ENCODE assay signal across 9 mouse cellular contexts in the genomic region with DNA sequence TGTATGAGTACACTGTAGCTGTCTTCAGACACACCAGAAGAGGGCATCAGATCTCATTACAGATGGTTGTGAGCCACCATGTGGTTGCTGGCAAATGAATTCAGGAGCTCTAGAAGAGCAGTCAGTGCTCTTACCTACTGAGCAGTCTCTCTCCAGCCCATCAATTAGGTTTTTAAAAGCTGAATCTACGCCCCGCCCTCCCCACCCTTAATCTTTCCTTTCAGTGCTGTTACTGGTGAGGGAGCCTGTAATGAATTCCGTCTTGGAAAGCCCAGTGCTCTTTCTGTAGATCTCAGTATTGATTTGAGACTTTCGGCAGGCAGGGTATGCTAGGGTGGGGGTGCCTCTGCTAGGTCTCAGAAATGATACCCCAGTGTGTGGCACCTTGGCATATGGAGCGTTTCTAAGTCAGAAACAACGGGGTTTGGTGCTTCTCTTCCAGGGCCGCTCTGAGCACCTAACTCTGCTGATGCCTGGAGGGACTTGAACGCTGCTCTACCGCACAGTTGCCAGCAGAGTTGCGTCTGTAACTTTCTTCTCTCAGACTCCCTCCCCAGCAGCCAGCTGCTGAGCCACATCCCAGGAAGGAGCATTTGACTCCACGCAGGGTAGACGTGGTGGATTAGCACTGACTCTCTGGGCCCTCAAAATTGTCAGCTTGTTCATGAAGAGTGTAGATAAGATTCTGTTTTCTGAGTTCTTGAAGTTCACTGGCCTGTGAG. TPM values are rescaled to one million over a fixed set of nuclear protein-coding genes. Genes with fewer than 3 reads are reported as not detected.
DNase-seq lines count a peak whose midpoint lies in the region; ATAC-seq and TF ChIP-seq lines count a peak whose summit lies in the region.
"Had no signal": no experiment of that assay in that cellular context is flagged by ENCODE, and none has a peak within 500 bp of the region (broad histone marks: within the 10 kb centered on the region; RNA-seq: fewer than 3 reads in every experiment).

No protein-coding gene starts in this region.

- TF ChIP-seq CTCF in intestine, postnatal 0 days (IDR thresholded peaks at IDR 0.05; ENCODE audit: low read depth) = no peak
- no peak for TF ChIP-seq CTCF in olfactory bulb, adult 2 months (IDR thresholded peaks at IDR 0.05; ENCODE audit: insufficient read depth, low read depth, low read length)

- no peak for TF ChIP-seq POLR2A in olfactory bulb, adult 2 months (IDR thresholded peaks at IDR 0.05; ENCODE audit: insufficient read depth, low read depth, low read length)

- H3K9ac ChIP-seq in lung, embryonic 16.5 days (ENCODE audit: low read length) = peak overlapping the region; percentile 44
- no peak overlapping the region for H3K9ac ChIP-seq in forebrain, embryonic 12.5 days
- no peak overlapping the region for H3K9ac ChIP-seq in intestine, postnatal 0 days (ENCODE audit: low read depth, low read length)

- ATAC-seq in lung, embryonic 16.5 days (ENCODE audit: low read depth) = peak; percentile 41
- peak; percentile 60 for ATAC-seq in forebrain, embryonic 12.5 days (ENCODE audit: low FRiP score)
- ATAC-seq in intestine, postnatal 0 days = peak; percentile 52

- no peaks in the 10 kb centered on the region for H3K36me3 ChIP-seq in lung, embryonic 16.5 days (ENCODE audit: control insufficient read depth, insufficient read depth, low read length)
- H3K36me3 ChIP-seq in forebrain, embryonic 12.5 days (replicated peaks) = peaks cover 5% of the 10 kb centered on the region; the same call in 1 of the 2 replicates
- H3K36me3 ChIP-seq in intestine, postnatal 0 days (ENCODE audit: control insufficient read depth, insufficient read depth) = peaks cover 6% of the 10 kb centered on the region; the same call in 1 of the 2 replicates

- 31% methylated on average over 12 of the region's 12 CpGs for WGBS in lung, embryonic 16.5 days
- 6% methylated on average over 12 of the region's 12 CpGs for WGBS in forebrain, embryonic 12.5 days
- WGBS in intestine, postnatal 0 days = 43% methylated on average over 12 of the region's 12 CpGs
- 26% methylated on average over 12 of the region's 12 CpGs for WGBS in olfactory bulb, adult 2 months

- intact Hi-C loops in left cerebral cortex, postnatal 36 days (cut with DNase I) = no loop called here

- no peaks in the 10 kb centered on the region; the same call in 1 of the 2 replicates for H3K9me3 ChIP-seq in lung, embryonic 16.5 days (ENCODE audit: control insufficient read depth, low read length)
- no peaks in the 10 kb centered on the region for H3K9me3 ChIP-seq in forebrain, embryonic 12.5 days
- no peaks in the 10 kb centered on the region for H3K9me3 ChIP-seq in intestine, postnatal 0 days (ENCODE audit: control insufficient read depth)

- peak overlapping the region; percentile 27 for H3K4me2 ChIP-seq in lung, embryonic 16.5 days (ENCODE audit: low read depth, low read length)
- peak overlapping the region; percentile 24 for H3K4me2 ChIP-seq in forebrain, embryonic 12.5 days
- no peak overlapping the region for H3K4me2 ChIP-seq in intestine, postnatal 0 days (replicated peaks; ENCODE audit: low read depth)

- no peaks in the 10 kb centered on the region for H3K27me3 ChIP-seq in lung, embryonic 16.5 days (ENCODE audit: control insufficient read depth, insufficient read depth, low read depth, low read length)
- no peaks in the 10 kb centered on the region for H3K27me3 ChIP-seq in forebrain, embryonic 12.5 days
- no peaks in the 10 kb centered on the region for H3K27me3 ChIP-seq in intestine, postnatal 0 days (replicated peaks; ENCODE audit: control insufficient read depth, insufficient read depth, low read length)

- peaks cover 40% of the 10 kb centered on the region for H3K4me1 ChIP-seq in lung, embryonic 16.5 days (replicated peaks; ENCODE audit: control insufficient read depth, insufficient read depth, low read length)
- H3K4me1 ChIP-seq in forebrain, embryonic 12.5 days = peaks cover 40% of the 10 kb centered on the region
- peaks cover 3% of the 10 kb centered on the region; the same call in 1 of the 2 replicates for H3K4me1 ChIP-seq in intestine, postnatal 0 days (replicated peaks; ENCODE audit: control insufficient read depth, insufficient read depth, low read length)
- H3K4me1 ChIP-seq in olfactory bulb, adult 2 months (ENCODE audit: control insufficient read depth, insufficient read depth, low read length) = peaks cover 37% of the 10 kb centered on the region

- H3K27ac ChIP-seq in lung, embryonic 16.5 days (ENCODE audit: low read length) = peak overlapping the region; percentile 90
- peak overlapping the region; percentile 85 for H3K27ac ChIP-seq in forebrain, embryonic 12.5 days
- peak overlapping the region; percentile 3; the same call in 1 of the 2 replicates for H3K27ac ChIP-seq in intestine, postnatal 0 days (ENCODE audit: low read depth, low read length)
- peak overlapping the region; percentile 63; the same call in 1 of the 2 replicates for H3K27ac ChIP-seq in olfactory bulb, adult 2 months (ENCODE audit: insufficient read depth, low read depth, low read length)

- H3K4me3 ChIP-seq in lung, embryonic 16.5 days (ENCODE audit: low read length) = no peak overlapping the region
- no peak overlapping the region for H3K4me3 ChIP-seq in forebrain, embryonic 12.5 days (replicated peaks)
- no peak overlapping the region for H3K4me3 ChIP-seq in intestine, postnatal 0 days (ENCODE audit: low read depth, low read length)
- H3K4me3 ChIP-seq in olfactory bulb, adult 2 months (ENCODE audit: insufficient read depth, low read depth, low read length) = no peak overlapping the region

- DNase-seq in lung, postnatal 25 days (ENCODE audit: low spot score) = no peak
- DNase-seq in urinary bladder, adult 2 months (ENCODE audit: low spot score) = no peak
- no peak for DNase-seq in left cerebral cortex, postnatal 36 days (ENCODE audit: low spot score in 2 of 2)
- no peak for DNase-seq in natural killer cell, adult 2 months (ENCODE audit: low spot score in 2 of 2)
- DNase-seq: adrenal gland, postnatal 14 days had no signal

RNA-seq across cellular contexts. Expression of a gene that starts 19.7 kb away (rescaled TPM):
- polyA plus RNA-seq in lung, embryonic 16.5 days (2015; fragmentation: Nextera tagmentation; extraction: Ambion mirVana) = 19.9 and 22.1 TPM in 2 replicates
- 36.4 and 37.8 TPM in 2 replicates for polyA plus RNA-seq in forebrain, embryonic 12.5 days (2016; fragmentation: Nextera tagmentation; extraction: Ambion mirVana)
- polyA plus RNA-seq in intestine, postnatal 0 days (2015; fragmentation: Nextera tagmentation; extraction: Ambion mirVana) = 16.2 and 17.3 TPM in 2 replicates
- 109 and 181 TPM in 2 replicates for polyA plus RNA-seq in olfactory bulb, adult 2 months (2012; ENCODE audit: insufficient read depth, insufficient read length, low replicate concordance, missing spikeins)
- polyA plus RNA-seq in urinary bladder, adult 2 months (2012; rRNA removed) = 38.4 and 52.2 TPM in 2 replicates
- 100 to 1,000 TPM; 245 to 264 TPM for total RNA-seq in left cerebral cortex, postnatal 36 days (2021)

RNA-seq across cellular contexts. Expression of a gene that starts 29.5 kb away (rescaled TPM):
- 239 and 250 TPM in 2 replicates for polyA plus RNA-seq in lung, embryonic 16.5 days (2015; fragmentation: Nextera tagmentation; extraction: Ambion mirVana)
- 322 and 337 TPM in 2 replicates for polyA plus RNA-seq in forebrain, embryonic 12.5 days (2016; fragmentation: Nextera tagmentation; extraction: Ambion mirVana)
- 105 and 106 TPM in 2 replicates for polyA plus RNA-seq in intestine, postnatal 0 days (2015; fragmentation: Nextera tagmentation; extraction: Ambion mirVana)
- polyA plus RNA-seq in olfactory bulb, adult 2 months (2012; ENCODE audit: insufficient read depth, insufficient read length, low replicate concordance, missing spikeins) = not detected in 2 replicates
- polyA plus RNA-seq in urinary bladder, adult 2 months (2012; rRNA removed) = 73.2 and 96.5 TPM in 2 replicates
- total RNA-seq in left cerebral cortex, postnatal 36 days (2021) = 10 to 100 TPM; 41.0 to 49.3 TPM

RNA-seq across cellular contexts. Expression of a gene that starts 35.0 kb away (rescaled TPM):
- polyA plus RNA-seq in lung, embryonic 16.5 days (2015; fragmentation: Nextera tagmentation; extraction: Ambion mirVana) = 45.3 and 49.3 TPM in 2 replicates
- polyA plus RNA-seq in forebrain, embryonic 12.5 days (2016; fragmentation: Nextera tagmentation; extraction: Ambion mirVana) = 44.6 and 51.1 TPM in 2 replicates
- 31.2 and 34.3 TPM in 2 replicates for polyA plus RNA-seq in intestine, postnatal 0 days (2015; fragmentation: Nextera tagmentation; extraction: Ambion mirVana)
- polyA plus RNA-seq in olfactory bulb, adult 2 months (2012; ENCODE audit: insufficient read depth, insufficient read length, low replicate concordance, missing spikeins) = 288 TPM in 1 of 2 replicates, not detected in the other
- 44.1 and 48.0 TPM in 2 replicates for polyA plus RNA-seq in urinary bladder, adult 2 months (2012; rRNA removed)
- total RNA-seq in left cerebral cortex, postnatal 36 days (2021) = 10 to 100 TPM; 29.5 to 34.9 TPM

Comparison
In these comparisons a context has a peak if more than half of its experiments do, and no peak if none do; other contexts are left out.
1. H3K27ac ChIP-seq: peak in every context shown above with its lines; median percentile 90 in lung, embryonic 16.5 days; 85 in forebrain, embryonic 12.5 days; 63 in olfactory bulb, adult 2 months; 3 in intestine, postnatal 0 days.